Mouse (Mus musculus): ENCODE measurements around the gene Atl3. TPM values are rescaled to one million over a fixed set of nuclear protein-coding genes. Genes with fewer than 3 reads are reported as not detected.
"Not testable (repeated sequence)": the region's sequence is repeated elsewhere in the genome, so short reads cannot be mapped to it uniquely, and the experiment has no call there.

Atl3 gene
- polyA plus RNA-seq, 1 experiment from 2014 or later: 9.5 TPM

DNA sequence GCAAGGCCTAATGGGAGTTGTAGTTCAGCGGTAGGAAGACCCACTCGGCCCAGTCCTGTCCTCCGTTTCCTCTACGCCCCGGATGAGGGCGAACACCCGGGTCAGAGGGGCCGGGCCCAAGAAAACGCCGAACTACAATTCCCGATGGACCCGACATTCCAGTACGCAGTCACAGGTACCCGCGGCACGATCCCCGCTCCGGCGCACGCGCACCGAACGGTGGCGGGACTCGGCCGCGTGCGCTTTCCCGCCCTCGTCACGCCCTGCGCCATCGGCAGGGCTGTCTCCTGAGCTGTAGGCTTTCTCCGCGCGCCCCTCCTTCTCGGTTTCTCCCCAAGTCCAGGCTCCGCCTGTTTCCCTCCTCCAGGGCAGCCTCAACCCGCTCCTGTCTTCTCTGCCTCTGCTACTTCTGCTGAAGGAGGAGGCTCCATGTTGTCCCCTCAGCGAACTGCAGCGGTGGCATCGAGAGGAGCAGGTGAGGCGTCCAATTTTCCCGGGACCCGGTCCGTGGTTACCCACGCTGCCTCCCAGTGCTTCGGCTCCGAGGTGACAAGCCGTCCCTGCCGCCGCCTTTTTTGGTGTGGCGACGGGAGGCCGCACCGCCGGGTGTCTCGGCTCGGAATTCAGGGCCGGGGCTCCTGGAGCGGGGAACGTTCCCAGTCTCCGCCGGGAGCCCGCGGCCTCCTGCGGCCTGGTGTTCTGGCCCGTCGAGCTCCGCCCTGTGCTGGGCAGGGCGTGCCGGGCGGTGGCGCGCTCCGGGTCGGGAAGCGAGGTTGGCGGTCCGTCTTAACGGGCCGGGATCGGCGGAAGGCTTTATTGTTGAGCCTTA is 561 bp downstream of the Atl3 start:
- Histone ChIP-seq H3K27ac (ENCODE audit: low read depth, low read length) (peak overlapping the region; percentile 86), H3K4me1 (ENCODE audit: control insufficient read depth, insufficient read depth, low read length) (no peaks in the 10 kb centered on the region), H3K9ac (ENCODE audit: low read length) (peak overlapping the region; percentile 78), H3K4me2 (ENCODE audit: low read depth) (peak overlapping the region; percentile 81), H3K9me3 (ENCODE audit: control insufficient read depth, low read length) (no peaks in the 10 kb centered on the region), H3K4me3 (ENCODE audit: low read depth, low read length) (peak overlapping the region; percentile 63), H3K27me3 (ENCODE audit: control insufficient read depth, insufficient read depth, low read length) (no peaks in the 10 kb centered on the region), H3K36me3 (ENCODE audit: control insufficient read depth, insufficient read depth, low read length) (no peaks in the 10 kb centered on the region)
- WGBS: under 1% methylated on average over 84 of the region's 84 CpGs
- peak; percentile 96 for ATAC-seq (ENCODE audit: insufficient read depth, low FRiP score, low TSS enrichment)
- DNase-seq (ENCODE audit: low spot score): peak; percentile 95

- ATAC-seq (ENCODE audit: insufficient read depth, low FRiP score, low TSS enrichment) (no peak), DNase-seq (ENCODE audit: low spot score) (no peak)
- Histone ChIP-seq H3K9me3 (ENCODE audit: control insufficient read depth, low read length) (no peaks in the 10 kb centered on the region), H3K27ac (ENCODE audit: low read depth, low read length) (no peak overlapping the region), H3K4me3 (ENCODE audit: low read depth, low read length) (peak overlapping the region; percentile 63), H3K36me3 (ENCODE audit: control insufficient read depth, insufficient read depth, low read length) (no peaks in the 10 kb centered on the region), H3K4me1 (ENCODE audit: control insufficient read depth, insufficient read depth, low read length) (no peaks in the 10 kb centered on the region), H3K9ac (ENCODE audit: low read length) (peak overlapping the region; percentile 78), H3K27me3 (ENCODE audit: control insufficient read depth, insufficient read depth, low read length) (no peaks in the 10 kb centered on the region), H3K4me2 (ENCODE audit: low read depth) (peak overlapping the region; percentile 81)
- WGBS: 50% methylated on average over 14 of the region's 14 CpGs
These were observed 1.6 kb downstream of the Atl3 start for GRCm38 (mm10) chr19:7495221-7496038.

DNA sequence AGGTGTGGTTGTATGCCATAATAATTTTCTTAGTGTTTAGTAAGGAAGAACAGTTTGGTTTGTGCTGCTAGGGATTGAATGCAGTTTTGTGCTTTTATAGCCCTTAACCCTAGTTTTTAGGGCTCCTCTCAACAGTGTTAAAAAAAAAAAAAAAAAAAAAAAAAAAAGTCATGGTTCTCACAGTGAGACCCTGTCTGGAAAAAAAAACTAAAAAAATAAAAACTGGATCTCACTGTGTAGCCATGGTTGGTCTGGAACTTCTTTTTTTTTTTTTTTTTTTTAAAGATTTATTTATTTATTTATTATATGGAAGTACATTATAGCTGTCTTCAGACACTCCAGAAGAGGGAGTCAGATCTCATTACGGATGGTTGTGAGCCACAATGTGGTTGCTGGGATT is 2.2 kb downstream of the Atl3 start:
- not testable (repeated sequence) for H3K4me2 ChIP-seq (ENCODE audit: low read depth); H3K27me3 ChIP-seq (ENCODE audit: control insufficient read depth, insufficient read depth, low read length); H3K9me3 ChIP-seq (ENCODE audit: control insufficient read depth, low read length); H3K4me3 ChIP-seq (ENCODE audit: low read depth, low read length); ATAC-seq (ENCODE audit: insufficient read depth, low FRiP score, low TSS enrichment); DNase-seq (ENCODE audit: low spot score); H3K9ac ChIP-seq (ENCODE audit: low read length); H3K4me1 ChIP-seq (ENCODE audit: control insufficient read depth, insufficient read depth, low read length); H3K27ac ChIP-seq (ENCODE audit: low read depth, low read length); H3K36me3 ChIP-seq (ENCODE audit: control insufficient read depth, insufficient read depth, low read length)
- WGBS: 90% methylated on average over 1 of the region's 1 CpGs

DNA sequence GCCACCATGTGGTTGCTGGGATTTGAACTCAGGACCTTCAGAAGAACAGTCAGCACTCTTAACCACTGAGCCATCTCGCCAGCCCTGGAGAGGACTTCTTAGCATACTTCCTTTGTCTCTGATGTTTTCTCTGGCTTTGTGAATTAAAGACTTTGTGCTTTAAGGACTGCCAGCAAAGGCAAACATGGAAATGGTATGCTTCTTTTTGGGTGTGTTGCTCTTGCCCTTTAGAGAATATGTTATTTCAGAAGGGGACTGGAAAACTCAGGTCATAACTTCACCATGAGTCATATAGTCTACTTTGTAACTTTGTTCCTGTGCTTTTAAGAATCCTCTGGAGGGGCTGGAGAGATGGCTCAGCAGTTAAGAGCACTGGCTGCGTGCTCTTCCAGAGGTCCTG is 5.0 kb downstream of the Atl3 start:
- no peaks in the 10 kb centered on the region for H3K9me3 ChIP-seq (ENCODE audit: control insufficient read depth, low read length)
- H3K4me2 ChIP-seq (ENCODE audit: low read depth): no peak overlapping the region
- WGBS: 98% methylated on average over 2 of the region's 2 CpGs
- no peak for ATAC-seq (ENCODE audit: insufficient read depth, low FRiP score, low TSS enrichment)
- H3K36me3 ChIP-seq (ENCODE audit: control insufficient read depth, insufficient read depth, low read length): no peaks in the 10 kb centered on the region
- H3K4me3 ChIP-seq (ENCODE audit: low read depth, low read length): no peak overlapping the region
- H3K4me1 ChIP-seq (ENCODE audit: control insufficient read depth, insufficient read depth, low read length): no peaks in the 10 kb centered on the region
- H3K27me3 ChIP-seq (ENCODE audit: control insufficient read depth, insufficient read depth, low read length): no peaks in the 10 kb centered on the region
- no peak overlapping the region for H3K9ac ChIP-seq (ENCODE audit: low read length)
- no peak for DNase-seq (ENCODE audit: low spot score)
- H3K27ac ChIP-seq (ENCODE audit: low read depth, low read length): no peak overlapping the region

DNA sequence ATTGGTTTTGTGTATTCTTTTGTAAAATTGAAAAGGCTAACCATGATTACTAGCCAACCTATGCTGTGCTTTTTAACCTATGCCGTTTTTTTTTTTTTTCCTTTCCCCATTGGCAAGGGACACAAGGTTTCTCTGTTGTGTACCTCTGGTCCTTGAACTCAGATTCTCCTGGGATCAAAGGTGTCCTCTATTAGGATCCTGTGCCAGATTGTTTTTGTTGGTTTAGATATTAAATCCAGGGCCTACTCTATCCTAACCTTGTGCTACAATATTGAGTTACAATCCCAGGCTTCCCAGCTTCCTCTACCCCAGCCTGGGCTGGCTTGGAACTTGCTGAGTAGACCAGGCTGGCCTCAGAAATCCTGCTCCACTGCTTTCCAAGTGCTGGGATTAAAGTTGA is 6.9 kb downstream of the Atl3 start:
- Histone ChIP-seq H3K27ac (ENCODE audit: low read depth, low read length) (no peak overlapping the region), H3K4me1 (ENCODE audit: control insufficient read depth, insufficient read depth, low read length) (no peaks in the 10 kb centered on the region), H3K36me3 (ENCODE audit: control insufficient read depth, insufficient read depth, low read length) (no peaks in the 10 kb centered on the region), H3K9me3 (ENCODE audit: control insufficient read depth, low read length) (no peaks in the 10 kb centered on the region), H3K27me3 (ENCODE audit: control insufficient read depth, insufficient read depth, low read length) (no peaks in the 10 kb centered on the region), H3K4me2 (ENCODE audit: low read depth) (no peak overlapping the region), H3K4me3 (ENCODE audit: low read depth, low read length) (no peak overlapping the region), H3K9ac (ENCODE audit: low read length) (no peak overlapping the region)
- ATAC-seq (ENCODE audit: insufficient read depth, low FRiP score, low TSS enrichment) (no peak), DNase-seq (ENCODE audit: low spot score) (no peak)
- WGBS: 93% methylated on average over 1 of the region's 1 CpGs

- H3K27ac ChIP-seq (ENCODE audit: low read depth, low read length): no peak overlapping the region
- H3K9me3 ChIP-seq (ENCODE audit: control insufficient read depth, low read length): no peaks in the 10 kb centered on the region
- WGBS: 88% methylated on average over 2 of the region's 2 CpGs
- no peak overlapping the region for H3K4me3 ChIP-seq (ENCODE audit: low read depth, low read length)
- H3K36me3 ChIP-seq (ENCODE audit: control insufficient read depth, insufficient read depth, low read length): no peaks in the 10 kb centered on the region
- H3K9ac ChIP-seq (ENCODE audit: low read length): no peak overlapping the region
- H3K4me1 ChIP-seq (ENCODE audit: control insufficient read depth, insufficient read depth, low read length): no peaks in the 10 kb centered on the region
- ATAC-seq (ENCODE audit: insufficient read depth, low FRiP score, low TSS enrichment) (no peak), DNase-seq (ENCODE audit: low spot score) (no peak)
- no peaks in the 10 kb centered on the region for H3K27me3 ChIP-seq (ENCODE audit: control insufficient read depth, insufficient read depth, low read length)
- no peak overlapping the region for H3K4me2 ChIP-seq (ENCODE audit: low read depth)
These were observed 8.6 kb downstream of the Atl3 start for GRCm38 (mm10) chr19:7502432-7502831.

DNA sequence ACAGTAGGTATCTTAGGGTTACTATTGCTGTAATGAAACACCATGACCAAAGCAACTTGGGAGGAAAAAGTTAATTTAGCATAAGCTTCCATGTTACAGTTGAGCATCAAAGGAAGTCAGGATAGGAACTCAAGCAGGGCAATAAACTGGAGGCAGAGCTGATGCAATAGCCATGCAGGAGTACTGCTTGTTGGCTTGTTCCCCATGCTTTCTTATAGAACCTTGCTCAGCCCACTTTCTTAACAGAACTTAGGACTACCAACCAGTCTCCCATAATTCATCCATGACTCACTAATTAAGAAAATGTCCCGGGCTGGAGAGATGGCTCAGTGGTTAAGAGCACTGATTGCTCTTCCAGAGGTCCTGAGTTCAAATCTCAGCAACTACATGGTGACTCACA is 12.5 kb downstream of the Atl3 start:
- no peak overlapping the region for H3K4me3 ChIP-seq (ENCODE audit: low read depth, low read length)
- no peak for DNase-seq (ENCODE audit: low spot score)
- H3K27me3 ChIP-seq (ENCODE audit: control insufficient read depth, insufficient read depth, low read length): no peaks in the 10 kb centered on the region
- H3K4me1 ChIP-seq (ENCODE audit: control insufficient read depth, insufficient read depth, low read length): no peaks in the 10 kb centered on the region
- no peaks in the 10 kb centered on the region for H3K9me3 ChIP-seq (ENCODE audit: control insufficient read depth, low read length)
- WGBS: 79% methylated on average over 1 of the region's 1 CpGs
- no peak overlapping the region for H3K4me2 ChIP-seq (ENCODE audit: low read depth)
- ATAC-seq (ENCODE audit: insufficient read depth, low FRiP score, low TSS enrichment): no peak
- no peak overlapping the region for H3K27ac ChIP-seq (ENCODE audit: low read depth, low read length)
- H3K9ac ChIP-seq (ENCODE audit: low read length): no peak overlapping the region
- H3K36me3 ChIP-seq (ENCODE audit: control insufficient read depth, insufficient read depth, low read length): 0 out of 2 replicates have a peak, but pooled peaks cover 2% of the 10 kb centered on the region

GRCm38 (mm10) chr19:7508026-7508425 is 14.2 kb downstream of the Atl3 start:
- no peaks in the 10 kb centered on the region for H3K9me3 ChIP-seq (ENCODE audit: control insufficient read depth, low read length)
- ATAC-seq (ENCODE audit: insufficient read depth, low FRiP score, low TSS enrichment) (no peak), DNase-seq (ENCODE audit: low spot score) (no peak)
- WGBS: 74% methylated on average over 4 of the region's 4 CpGs
- no peak overlapping the region for H3K4me2 ChIP-seq (ENCODE audit: low read depth)
- H3K27ac ChIP-seq (ENCODE audit: low read depth, low read length): no peak overlapping the region
- no peak overlapping the region for H3K9ac ChIP-seq (ENCODE audit: low read length)
- 0 out of 2 replicates have a peak, but pooled peaks cover 2% of the 10 kb centered on the region for H3K36me3 ChIP-seq (ENCODE audit: control insufficient read depth, insufficient read depth, low read length)
- no peaks in the 10 kb centered on the region for H3K27me3 ChIP-seq (ENCODE audit: control insufficient read depth, insufficient read depth, low read length)
- H3K4me3 ChIP-seq (ENCODE audit: low read depth, low read length): no peak overlapping the region
- no peaks in the 10 kb centered on the region for H3K4me1 ChIP-seq (ENCODE audit: control insufficient read depth, insufficient read depth, low read length)
